Mouse (Mus musculus): ENCODE data around the gene Isx.

DNA sequence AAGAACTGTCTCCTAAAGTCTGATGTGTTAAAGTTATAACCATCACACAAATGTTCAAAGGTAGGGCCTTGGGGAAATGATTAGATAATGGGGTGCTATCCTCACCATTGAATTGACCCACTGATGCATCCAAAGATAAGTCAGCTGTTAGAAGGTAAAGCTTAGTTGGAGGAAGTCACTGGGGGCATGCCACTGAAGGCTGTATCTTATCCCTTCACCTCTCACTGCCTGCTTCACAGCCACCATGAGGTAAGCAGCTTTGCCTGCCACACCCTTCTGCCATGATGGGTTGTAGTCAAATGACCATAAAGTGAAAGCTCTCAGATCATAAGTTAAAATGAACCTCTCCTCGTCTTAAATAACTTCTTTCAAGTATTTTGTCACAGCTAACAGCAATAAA lies 38.7 kb upstream of the Isx start:
- TF ChIP-seq CTCF (IDR thresholded peaks at IDR 0.05; ENCODE audit: low read depth) (no peak), EP300 (IDR thresholded peaks at IDR 0.05; ENCODE audit: low read depth) (no peak)

Data from liver, postnatal 0 days (tissue).